Mouse (Mus musculus) midbrain, embryonic 10.5 days (tissue): ENCODE data around the gene Ptprd. TPM values are rescaled to one million over a fixed set of nuclear protein-coding genes. Genes with fewer than 3 reads are reported as not detected.

Experiments used
- DNase-seq: peaks from one replicate; pipeline ENCODE4 v3.0.0-alpha.2; 2017; ENCODE audit warnings: low spot score
- H3K27ac ChIP-seq: fragments of 300-500 bp; sonication (generic); replicated peaks from 2 replicates; pipeline ENCODE4 v1.5.1; 2016; ENCODE audit warnings: mild to moderate bottlenecking
- H3K27me3 ChIP-seq: fragments of 300-500 bp; sonication (generic); 2 replicates; pipeline ENCODE4 v1.6.1; 2016; ENCODE audit warnings: low read depth, mild to moderate bottlenecking; ENCODE audit not compliant: poor library complexity, severe bottlenecking
- H3K36me3 ChIP-seq: fragments of 300-500 bp; sonication (generic); 2 replicates; pipeline ENCODE4 v1.6.1; 2016; ENCODE audit warnings: mild to moderate bottlenecking, moderate library complexity
- H3K4me1 ChIP-seq: fragments of 300-500 bp; sonication (generic); 2 replicates; pipeline ENCODE4 v1.6.1; 2016
- H3K4me3 ChIP-seq: fragments of 300-500 bp; sonication (generic); 2 replicates; pipeline ENCODE4 v1.5.1; 2016; ENCODE audit warnings: mild to moderate bottlenecking, moderate library complexity
- H3K9me3 ChIP-seq: fragments of 300-500 bp; sonication (generic); replicated peaks from 2 replicates; pipeline ENCODE4 v1.6.1; 2016; ENCODE audit warnings: mild to moderate bottlenecking
- whole genome bisulfite sequencing: fragments of 180-500 bp; shearing (Covaris S2); methylation state at CpG from one replicate; pipeline ENCODE4 v1.1.7; 2016; 5-methylcytosine and 5-hydroxymethylcytosine counted together
- polyA plus RNA-seq: library from polyadenylated mRNA; unstranded; fragments of >200 nt; fragmentation: Nextera tagmentation; extraction: Ambion mirVana; gene quantifications from 2 replicates; pipeline ENCODE4 v1.2.1, GENCODE M21; 2016

The Ptprd gene
- polyA plus RNA-seq, 1 experiment from 2014 or later: 9.6 TPM

GRCm38 (mm10) chr4:76735831-76736230 is 1475.9 kb downstream of the Ptprd start:
- Histone ChIP-seq H3K4me1 (no peaks in the 10 kb centered on the region), H3K4me3 (no peak overlapping the region), H3K9me3 (no peaks in the 10 kb centered on the region), H3K36me3 (no peaks in the 10 kb centered on the region), H3K27ac (no peak overlapping the region), H3K27me3 (no peaks in the 10 kb centered on the region)
- 73% methylated on average over 1 of the region's 1 CpGs for WGBS
- DNase-seq: no peak

DNA sequence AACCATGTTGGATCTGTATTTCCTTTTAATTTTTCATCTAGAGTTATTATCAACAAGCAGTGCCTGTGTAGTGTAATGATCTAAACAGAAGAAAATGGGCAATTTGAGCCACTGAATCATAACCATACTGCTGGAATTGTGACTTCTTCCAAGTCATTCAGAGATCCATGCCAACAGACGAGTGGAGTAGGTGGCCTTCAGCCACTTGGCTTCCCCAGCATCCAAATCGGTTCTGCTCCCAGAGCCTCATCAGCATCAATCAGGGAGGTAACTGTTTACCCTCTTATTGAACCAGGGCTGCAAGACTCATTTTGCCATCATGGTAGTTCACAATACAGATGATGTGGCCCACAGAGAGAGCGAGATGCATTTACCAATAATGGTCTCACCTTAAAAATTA is 1536.0 kb downstream of the Ptprd start:
- 89% methylated on average over 3 of the region's 3 CpGs for WGBS
- H3K36me3 ChIP-seq: no peaks in the 10 kb centered on the region

DNA sequence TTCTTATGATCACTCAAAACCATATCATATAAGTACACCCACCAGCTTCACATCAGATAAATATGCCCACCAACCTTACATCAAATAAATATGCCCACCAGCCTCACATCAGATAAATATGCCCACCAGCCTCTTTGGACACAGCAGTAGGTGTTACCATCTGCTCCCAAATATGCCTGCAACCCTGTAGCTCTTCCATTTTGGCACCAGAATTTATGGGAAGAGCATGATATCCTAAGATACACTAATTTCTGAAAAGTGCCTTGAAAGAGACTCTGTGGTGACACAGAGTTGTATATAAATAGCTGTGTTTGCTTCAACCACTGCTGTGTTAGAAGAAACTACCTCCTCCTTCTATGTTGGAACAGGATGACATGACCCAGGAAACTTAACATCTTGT is 1538.5 kb downstream of the Ptprd start:
- H3K27ac ChIP-seq: no peak overlapping the region
- no peaks in the 10 kb centered on the region for H3K4me1 ChIP-seq
- no peak for DNase-seq
- H3K36me3 ChIP-seq: no peaks in the 10 kb centered on the region
- H3K9me3 ChIP-seq: no peaks in the 10 kb centered on the region
- H3K27me3 ChIP-seq: no peaks in the 10 kb centered on the region
- no peak overlapping the region for H3K4me3 ChIP-seq

More for the DNA sequence above, 1536.0 kb downstream of the Ptprd start:
- Histone ChIP-seq H3K27me3 (no peaks in the 10 kb centered on the region), H3K4me3 (no peak overlapping the region), H3K27ac (no peak overlapping the region), H3K4me1 (no peaks in the 10 kb centered on the region), H3K9me3 (no peaks in the 10 kb centered on the region)
- no peak for DNase-seq

DNA sequence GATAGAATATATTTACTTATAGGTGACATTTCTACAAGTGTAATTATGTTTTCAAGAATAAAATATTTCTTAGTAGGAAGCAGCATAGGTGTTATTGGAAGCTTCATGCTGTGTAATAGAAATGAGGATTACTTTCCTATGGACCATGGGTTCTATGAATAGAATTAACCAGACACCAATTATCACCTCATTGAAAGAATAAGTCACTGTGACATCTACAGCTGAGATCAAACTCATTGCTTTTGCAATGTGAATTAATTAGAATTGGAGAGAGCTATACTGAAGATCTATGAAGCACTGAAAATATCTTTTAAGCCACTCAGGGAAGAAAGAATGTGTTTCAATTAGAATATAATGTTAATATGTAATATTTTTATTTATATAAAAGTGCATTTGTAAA is 1539.1 kb downstream of the Ptprd start:
- H3K27ac ChIP-seq: no peak overlapping the region
- H3K4me1 ChIP-seq: no peaks in the 10 kb centered on the region
- no peaks in the 10 kb centered on the region for H3K27me3 ChIP-seq
- DNase-seq: no peak
- H3K9me3 ChIP-seq: no peaks in the 10 kb centered on the region
- no peak overlapping the region for H3K4me3 ChIP-seq
- H3K36me3 ChIP-seq: no peaks in the 10 kb centered on the region

- H3K27me3 ChIP-seq: no peaks in the 10 kb centered on the region
- no peaks in the 10 kb centered on the region for H3K4me1 ChIP-seq
- H3K4me3 ChIP-seq: no peak overlapping the region
- H3K36me3 ChIP-seq: no peaks in the 10 kb centered on the region
- no peak for DNase-seq
- 66% methylated on average over 4 of the region's 4 CpGs for WGBS
- H3K27ac ChIP-seq: no peak overlapping the region
- H3K9me3 ChIP-seq: no peaks in the 10 kb centered on the region
Measured at GRCm38 (mm10) chr4:76661725-76662124, 1550.0 kb downstream of the Ptprd start.

- Histone ChIP-seq H3K9me3 (no peaks in the 10 kb centered on the region), H3K4me3 (no peak overlapping the region), H3K27ac (no peak overlapping the region), H3K36me3 (no peaks in the 10 kb centered on the region), H3K27me3 (no peaks in the 10 kb centered on the region), H3K4me1 (no peaks in the 10 kb centered on the region)
- DNase-seq: no peak
- WGBS: 85% methylated on average over 2 of the region's 2 CpGs
Measured at GRCm38 (mm10) chr4:76660146-76660545, 1551.6 kb downstream of the Ptprd start.

DNA sequence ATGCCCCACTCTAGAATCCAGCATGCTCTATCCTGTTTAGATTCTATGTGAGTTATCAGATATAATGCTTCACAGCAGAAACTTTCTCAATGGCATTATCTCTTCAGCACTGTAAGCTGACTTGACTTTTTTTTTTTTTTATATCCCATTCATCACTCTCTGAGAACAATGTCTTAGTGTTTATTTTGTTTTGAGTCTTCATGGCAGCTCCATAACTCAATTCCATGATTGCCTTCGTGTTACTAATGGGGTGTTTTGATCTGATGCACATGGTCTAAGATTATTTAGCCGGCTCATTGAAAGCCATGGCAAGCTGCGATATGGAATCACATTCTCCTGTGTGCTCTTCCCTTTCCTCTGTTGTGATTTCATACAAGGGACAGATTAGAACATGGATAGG is 1555.0 kb downstream of the Ptprd start:
- no peaks in the 10 kb centered on the region for H3K9me3 ChIP-seq
- no peak overlapping the region for H3K4me3 ChIP-seq
- no peak overlapping the region for H3K27ac ChIP-seq
- no peak for DNase-seq
- no peaks in the 10 kb centered on the region for H3K4me1 ChIP-seq
- H3K36me3 ChIP-seq: no peaks in the 10 kb centered on the region
- no peaks in the 10 kb centered on the region for H3K27me3 ChIP-seq
- 86% methylated on average over 3 of the region's 3 CpGs for WGBS

DNA sequence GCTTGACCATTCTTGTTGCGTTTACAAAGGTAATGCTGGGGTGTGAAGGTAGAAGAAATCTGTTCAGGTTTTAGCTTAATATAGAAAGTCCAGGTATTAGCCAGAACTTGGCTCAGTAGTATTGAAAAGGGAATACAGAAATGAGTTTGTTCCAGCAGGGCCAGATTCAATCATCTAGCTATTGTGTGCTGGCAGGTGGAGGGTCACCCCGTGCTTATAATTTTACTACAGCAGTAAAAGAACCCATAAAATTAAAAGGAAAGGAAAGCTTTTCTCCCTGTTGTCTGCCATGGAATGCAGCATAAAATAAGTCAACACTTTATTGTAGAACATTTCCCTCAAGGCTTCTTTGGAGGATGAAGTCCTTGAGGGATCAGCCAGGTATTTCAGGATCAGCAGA is 1558.8 kb downstream of the Ptprd start:
- no peaks in the 10 kb centered on the region for H3K4me1 ChIP-seq
- no peak for DNase-seq
- no peak overlapping the region for H3K4me3 ChIP-seq
- no peak overlapping the region for H3K27ac ChIP-seq
- no peaks in the 10 kb centered on the region for H3K9me3 ChIP-seq
- H3K36me3 ChIP-seq: no peaks in the 10 kb centered on the region
- H3K27me3 ChIP-seq: no peaks in the 10 kb centered on the region
- 89% methylated on average over 2 of the region's 2 CpGs for WGBS

GRCm38 (mm10) chr4:76621740-76622139 is 1590.0 kb downstream of the Ptprd start:
- Histone ChIP-seq H3K4me3 (no peak overlapping the region), H3K27ac (no peak overlapping the region), H3K4me1 (no peaks in the 10 kb centered on the region), H3K9me3 (no peaks in the 10 kb centered on the region), H3K36me3 (no peaks in the 10 kb centered on the region), H3K27me3 (no peaks in the 10 kb centered on the region)
- DNase-seq: no peak
- 88% methylated on average over 7 of the region's 7 CpGs for WGBS

DNA sequence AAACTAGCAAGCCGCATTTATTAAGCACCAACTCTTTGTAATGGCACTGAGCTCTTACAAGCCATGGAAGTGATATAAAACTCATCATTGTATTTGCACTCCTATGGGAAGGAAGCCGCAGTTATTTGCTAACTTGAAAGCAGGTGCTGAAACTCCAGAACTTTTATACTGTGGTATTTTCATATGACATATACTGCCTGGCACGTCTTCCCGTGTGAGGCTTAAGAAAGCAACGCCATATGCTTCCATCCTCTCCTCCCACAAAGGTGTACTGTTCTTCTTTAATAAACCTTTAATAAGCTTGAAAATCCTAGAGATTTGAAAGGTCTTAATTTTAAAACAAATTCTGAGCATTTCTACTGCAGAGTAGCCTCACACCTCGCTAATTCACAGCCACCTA is 1595.1 kb downstream of the Ptprd start:
- Histone ChIP-seq H3K27ac (no peak overlapping the region), H3K27me3 (no peaks in the 10 kb centered on the region), H3K9me3 (no peaks in the 10 kb centered on the region), H3K4me3 (no peak overlapping the region), H3K4me1 (no peaks in the 10 kb centered on the region), H3K36me3 (no peaks in the 10 kb centered on the region)
- WGBS: 89% methylated on average over 6 of the region's 6 CpGs
- DNase-seq: no peak

GRCm38 (mm10) chr4:76608246-76608645 is 1603.5 kb downstream of the Ptprd start:
- no peaks in the 10 kb centered on the region for H3K27me3 ChIP-seq
- H3K9me3 ChIP-seq: no peaks in the 10 kb centered on the region
- no peak overlapping the region for H3K27ac ChIP-seq
- WGBS: 55% methylated on average over 7 of the region's 7 CpGs
- no peaks in the 10 kb centered on the region for H3K36me3 ChIP-seq
- no peak for DNase-seq
- H3K4me1 ChIP-seq: no peaks in the 10 kb centered on the region
- no peak overlapping the region for H3K4me3 ChIP-seq

GRCm38 (mm10) chr4:76606808-76607207 is 1605.0 kb downstream of the Ptprd start:
- 74% methylated on average over 2 of the region's 2 CpGs for WGBS
- Histone ChIP-seq H3K4me1 (no peaks in the 10 kb centered on the region), H3K9me3 (no peaks in the 10 kb centered on the region), H3K27me3 (no peaks in the 10 kb centered on the region), H3K4me3 (no peak overlapping the region), H3K27ac (no peak overlapping the region), H3K36me3 (no peaks in the 10 kb centered on the region)
- no peak for DNase-seq

DNA sequence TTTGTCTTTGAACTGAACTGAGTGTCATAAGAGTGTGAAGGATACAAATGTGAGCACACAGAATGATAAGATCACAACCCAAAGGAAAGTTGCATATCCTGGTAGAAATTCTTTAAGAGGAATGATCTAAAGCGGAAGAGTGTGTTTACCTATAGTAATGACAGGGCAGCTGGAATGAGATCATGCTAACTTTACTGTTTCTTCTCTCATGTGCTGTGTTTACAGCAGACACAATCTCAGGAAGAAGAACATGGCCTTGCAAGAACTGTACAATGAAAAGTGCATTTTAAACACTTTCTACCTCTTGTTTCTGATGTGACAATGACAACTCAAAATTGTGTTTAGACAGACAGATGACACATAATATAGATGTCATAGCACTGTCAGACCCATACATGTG is 1621.0 kb downstream of the Ptprd start:
- Histone ChIP-seq H3K36me3 (no peaks in the 10 kb centered on the region), H3K4me3 (no peak overlapping the region), H3K4me1 (no peaks in the 10 kb centered on the region), H3K9me3 (no peaks in the 10 kb centered on the region), H3K27ac (no peak overlapping the region), H3K27me3 (no peaks in the 10 kb centered on the region)
- WGBS: 93% methylated on average over 1 of the region's 1 CpGs
- DNase-seq: no peak

GRCm38 (mm10) chr4:76583025-76583424 is 1628.7 kb downstream of the Ptprd start:
- no peaks in the 10 kb centered on the region for H3K4me1 ChIP-seq
- WGBS: 92% methylated on average over 3 of the region's 3 CpGs

More at GRCm38 (mm10) chr4:76583025-76583424, 1628.7 kb downstream of the Ptprd start:
- Histone ChIP-seq H3K27me3 (no peaks in the 10 kb centered on the region), H3K4me3 (no peak overlapping the region), H3K9me3 (no peaks in the 10 kb centered on the region), H3K27ac (no peak overlapping the region), H3K36me3 (no peaks in the 10 kb centered on the region)
- DNase-seq: no peak
